Mouse (Mus musculus) heart, adult 2 months (tissue): ENCODE data around the gene Hyal5. TPM values are rescaled to one million over a fixed set of nuclear protein-coding genes. Genes with fewer than 3 reads are reported as not detected.

Source experiments
- DNase-seq, 2 experiments: peaks; one replicate each; pipeline ENCODE4 v3.0.0; 2021
- H3K27ac ChIP-seq: fragments of 200-600 bp; 2 replicates; pipeline ENCODE4 v1.8.1; 2022
- H3K27me3 ChIP-seq: fragments of 200-500 bp; 2 replicates; pipeline ENCODE4 v1.6.1; 2012; ENCODE audit warnings: mild to moderate bottlenecking, low read length, inconsistent platforms, mixed read lengths; ENCODE audit not compliant: control insufficient read depth, insufficient read depth
- H3K36me3 ChIP-seq: fragments of 200-500 bp; 2 replicates; pipeline ENCODE4 v1.6.1; 2012; ENCODE audit warnings: low read length, inconsistent platforms; ENCODE audit not compliant: control insufficient read depth, insufficient read depth
- H3K4me1 ChIP-seq: fragments of 200-500 bp; 2 replicates; pipeline ENCODE4 v1.6.1; 2011; ENCODE audit warnings: low read length; ENCODE audit not compliant: control insufficient read depth, insufficient read depth
- H3K4me3 ChIP-seq: fragments of 200-600 bp; 2 replicates; pipeline ENCODE4 v1.8.1; 2022
- H3K79me2 ChIP-seq: fragments of 200-500 bp; replicated peaks from 2 replicates; pipeline ENCODE4 v1.6.1; 2012; ENCODE audit warnings: mild to moderate bottlenecking, inconsistent platforms, low read length, moderate library complexity, mixed read lengths; ENCODE audit not compliant: control insufficient read depth, insufficient read depth
- H3K9ac ChIP-seq: fragments of 200-500 bp; 2 replicates; pipeline ENCODE4 v1.6.1; 2012; ENCODE audit warnings: low read depth, mild to moderate bottlenecking, control low read depth, inconsistent platforms, low read length, mixed read lengths
- CTCF ChIP-seq: fragments of 200-600 bp; IDR thresholded peaks from 2 replicates; pipeline ENCODE4 v1.8.1; 2022; ENCODE audit warnings: antibody characterized with exemption, mild to moderate bottlenecking, moderate library complexity
- EP300 ChIP-seq: fragments of 200-500 bp; IDR thresholded peaks from 2 replicates; pipeline ENCODE4 v1.6.1; 2011; ENCODE audit warnings: low read depth, low read length, control low read depth; ENCODE audit not compliant: insufficient read depth
- POLR2A ChIP-seq: fragments of 200-500 bp; IDR thresholded peaks from 2 replicates; pipeline ENCODE4 v1.6.1; 2011; ENCODE audit warnings: mild to moderate bottlenecking, low read depth, low read length, control low read depth; ENCODE audit not compliant: insufficient read depth
- WGBS: fragments of 180-500 bp; shearing (Covaris S2); methylation state at CpG from one replicate; pipeline ENCODE4 v1.1.7; 2018; 5-methylcytosine and 5-hydroxymethylcytosine counted together
- intact Hi-C: fragments of 180-260 bp; cut with DNase I; formaldehyde crosslinking; loops from one replicate; pipeline ENCODE4 v1.15.1; 2025
- long read RNA-seq: library from polyadenylated mRNA; stranded (forward); transcript quantifications from one replicate; pipeline ENCODE4 v2.0.0, GENCODE M21; 2021
- polyA plus RNA-seq: library from polyadenylated mRNA; depleted of rRNA; stranded (reverse); fragments of >200 nt; gene quantifications from 2 replicates; pipeline ENCODE4 v1.2.3, GENCODE M21; 2012; rRNA removed
- total RNA-seq, 2 experiments: library from RNA; stranded (reverse); gene quantifications; 2 replicates each; pipeline ENCODE4 v1.2.3; 2021

Gene Hyal5
- total RNA-seq (not detected), polyA plus RNA-seq (not detected in 2 replicates)
- long read RNA-seq = 0 reads

- DNase-seq = no peak
- no peaks in the 10 kb centered on the region for H3K79me2 ChIP-seq
- no peak within 1 kb of the TSS for H3K27ac ChIP-seq
- no peaks in the 10 kb centered on the region for H3K36me3 ChIP-seq
- intact Hi-C loops = no loop called here
- no peak within 1 kb of the TSS for H3K4me3 ChIP-seq
- H3K4me1 ChIP-seq = no peaks in the 10 kb centered on the region
- no peaks in the 10 kb centered on the region for H3K27me3 ChIP-seq
- TF ChIP-seq EP300 (no peak), CTCF (no peak), POLR2A (no peak)
- H3K9ac ChIP-seq = no peak within 1 kb of the TSS
These were observed at the start of gene Hyal5 for GRCm38 (mm10) chr6:24857697-24858096. Gene Hyal5 (plus strand): TSS chr6:24857997.

- no peaks in the 10 kb centered on the region for H3K79me2 ChIP-seq
- no peak overlapping the region for H3K9ac ChIP-seq
- no peak overlapping the region for H3K27ac ChIP-seq
- no peak for DNase-seq
- no peak overlapping the region for H3K4me3 ChIP-seq
- H3K27me3 ChIP-seq = no peaks in the 10 kb centered on the region
- 0 out of 2 replicates have a peak, but pooled peaks have one; percentile 22 for TF ChIP-seq CTCF
- no peak for TF ChIP-seq EP300
- H3K4me1 ChIP-seq = no peaks in the 10 kb centered on the region
- intact Hi-C loops = no loop called here
- no peaks in the 10 kb centered on the region for H3K36me3 ChIP-seq
- WGBS = 42% methylated on average over 2 of the region's 2 CpGs
These were observed 35.7 kb upstream of the Hyal5 start for GRCm38 (mm10) chr6:24822070-24822469.

- H3K27ac ChIP-seq = no peak overlapping the region
- H3K9ac ChIP-seq = no peak overlapping the region
- no peaks in the 10 kb centered on the region for H3K79me2 ChIP-seq
- H3K4me1 ChIP-seq = no peaks in the 10 kb centered on the region
- no peak for DNase-seq
- intact Hi-C loops = no loop called here
- H3K4me3 ChIP-seq = no peak overlapping the region
- WGBS = 49% methylated on average over 2 of the region's 2 CpGs
- TF ChIP-seq CTCF (0 out of 2 replicates have a peak, but pooled peaks have one; percentile 6), EP300 (no peak)
- no peaks in the 10 kb centered on the region for H3K27me3 ChIP-seq
- no peaks in the 10 kb centered on the region for H3K36me3 ChIP-seq
These were observed 2.5 kb downstream of the Hyal5 start for GRCm38 (mm10) chr6:24860320-24860719.

- TF ChIP-seq POLR2A = no peak
- TF ChIP-seq EP300 = no peak
- no peak for TF ChIP-seq CTCF
- WGBS = 86% methylated on average over 4 of the region's 4 CpGs
- DNase-seq = no peak
These were observed 5.9 kb downstream of the Hyal5 start for GRCm38 (mm10) chr6:24863649-24864048.

GRCm38 (mm10) chr6:24894146-24894873, 36.5 kb downstream of the Hyal5 start:
- Histone ChIP-seq H3K4me1 (no peaks in the 10 kb centered on the region), H3K4me3 (no peak overlapping the region; the same call in 1 of the 2 replicates), H3K79me2 (no peaks in the 10 kb centered on the region), H3K9ac (no peak overlapping the region), H3K27me3 (no peaks in the 10 kb centered on the region), H3K27ac (no peak overlapping the region), H3K36me3 (no peaks in the 10 kb centered on the region)
- TF ChIP-seq EP300 = no peak
- TF ChIP-seq POLR2A = no peak
- TF ChIP-seq CTCF = peak; percentile 64
- intact Hi-C loops = loop anchor here (10.0 kb wide), 1 partner anchor 170 kb away; no protein-coding TSS in a partner anchor
- 52% methylated on average over 11 of the region's 11 CpGs for WGBS
- DNase-seq = peak; percentile 11 to 19

More at GRCm38 (mm10) chr6:24863649-24864048, 5.9 kb downstream of the Hyal5 start:
- H3K4me1 ChIP-seq = no peaks in the 10 kb centered on the region
- no peak overlapping the region for H3K4me3 ChIP-seq
- H3K9ac ChIP-seq = no peak overlapping the region
- H3K36me3 ChIP-seq = no peaks in the 10 kb centered on the region
- intact Hi-C loops = no loop called here
- no peaks in the 10 kb centered on the region for H3K79me2 ChIP-seq
- no peaks in the 10 kb centered on the region for H3K27me3 ChIP-seq
- H3K27ac ChIP-seq = no peak overlapping the region

- DNase-seq = no peak
- H3K9ac ChIP-seq = no peak overlapping the region
- H3K27ac ChIP-seq = no peak overlapping the region
- H3K4me1 ChIP-seq = no peaks in the 10 kb centered on the region
- H3K36me3 ChIP-seq = no peaks in the 10 kb centered on the region
- no peak overlapping the region; the same call in 1 of the 2 replicates for H3K4me3 ChIP-seq
- H3K79me2 ChIP-seq = no peaks in the 10 kb centered on the region
- H3K27me3 ChIP-seq = no peaks in the 10 kb centered on the region
- intact Hi-C loops = loop anchor here (10.0 kb wide), 1 partner anchor 170 kb away; no protein-coding TSS in a partner anchor
- 31% methylated on average over 2 of the region's 2 CpGs for WGBS
- no peak for TF ChIP-seq POLR2A
- TF ChIP-seq CTCF = no peak
- no peak for TF ChIP-seq EP300
These were observed 37.0 kb downstream of the Hyal5 start for GRCm38 (mm10) chr6:24894874-24895183.
